Mouse (Mus musculus) embryo, embryonic 10 days (tissue): ENCODE results near the gene Igfn1.

Experiments
- DNase-seq: peaks from one replicate; pipeline ENCODE4 v3.0.0-alpha.2; 2015; ENCODE audit warnings: low spot score

Igfn1 gene

GRCm38 (mm10) chr1:136007211-136008158, 1.3 kb upstream of the Igfn1 start, which contains the start of gene Tmem9:
Gene Tmem9 (plus strand): TSS chr1:136008150.
- peak; percentile 90 for DNase-seq

- no peak for DNase-seq
These were observed 4.7 kb downstream of the Igfn1 start for GRCm38 (mm10) chr1:136001438-136001837.

- DNase-seq = no peak
These were observed 6.3 kb downstream of the Igfn1 start for GRCm38 (mm10) chr1:135999720-136000287.

GRCm38 (mm10) chr1:135997537-135997936, 8.6 kb downstream of the Igfn1 start:
- no peak for DNase-seq

GRCm38 (mm10) chr1:135993470-135993869, 12.7 kb downstream of the Igfn1 start:
- DNase-seq = no peak

GRCm38 (mm10) chr1:135989876-135990275, 16.3 kb downstream of the Igfn1 start:
- DNase-seq = no peak

- DNase-seq = no peak
These were observed 22.0 kb downstream of the Igfn1 start for GRCm38 (mm10) chr1:135984105-135984504.

DNA sequence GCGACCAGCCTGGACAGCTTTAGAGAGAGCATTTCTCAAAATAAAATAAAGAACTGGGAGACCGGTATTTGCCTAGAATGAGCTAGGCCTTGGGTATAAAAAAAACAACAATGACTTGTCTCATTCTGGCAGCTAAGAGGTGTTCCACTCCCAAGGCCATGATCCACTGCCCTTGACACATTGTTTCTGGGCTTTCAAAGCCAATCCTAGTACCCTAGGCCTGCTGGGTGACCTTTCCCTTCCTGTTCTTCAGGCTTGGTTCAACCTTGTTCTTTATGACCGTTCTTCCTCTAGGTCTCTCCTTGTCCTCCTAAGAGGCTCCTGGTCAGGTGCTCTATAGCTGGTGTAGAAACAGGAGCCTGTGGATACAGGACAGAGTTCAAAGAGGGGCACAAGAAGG, 33.6 kb downstream of the Igfn1 start:
- DNase-seq = no peak

- DNase-seq = no peak
These were observed 35.7 kb downstream of the Igfn1 start for GRCm38 (mm10) chr1:135970486-135970885.

GRCm38 (mm10) chr1:135967739-135968138, 38.4 kb downstream of the Igfn1 start:
- DNase-seq = no peak

- DNase-seq = no peak
These were observed 41.6 kb downstream of the Igfn1 start for GRCm38 (mm10) chr1:135964561-135964960.

DNA sequence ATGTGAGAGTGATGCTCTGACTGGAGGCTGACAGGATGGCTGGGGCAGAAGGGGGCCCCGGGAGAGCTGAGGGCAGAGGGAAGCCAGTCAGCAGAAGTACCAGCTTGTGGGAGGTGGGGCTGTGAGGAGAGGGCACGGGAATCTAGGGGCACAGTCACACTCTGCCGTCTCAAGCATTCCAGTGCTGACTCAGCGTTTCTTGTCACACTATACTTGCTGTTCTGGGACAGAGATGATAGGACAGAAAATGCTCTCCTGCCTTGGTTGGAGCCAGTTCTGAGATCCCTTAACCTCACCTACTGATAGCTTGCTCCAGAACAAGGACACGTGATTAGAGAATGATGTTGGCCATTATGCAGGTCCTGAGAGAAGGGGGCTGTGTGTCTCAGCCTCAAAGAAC, 43.0 kb downstream of the Igfn1 start:
- no peak for DNase-seq

GRCm38 (mm10) chr1:135958483-135958882, 47.7 kb downstream of the Igfn1 start:
- peak; percentile 68 for DNase-seq

GRCm38 (mm10) chr1:135948871-135949270, 57.3 kb downstream of the Igfn1 start:
- no peak for DNase-seq

- DNase-seq = no peak
These were observed 59.9 kb downstream of the Igfn1 start for GRCm38 (mm10) chr1:135946247-135946646.

DNA sequence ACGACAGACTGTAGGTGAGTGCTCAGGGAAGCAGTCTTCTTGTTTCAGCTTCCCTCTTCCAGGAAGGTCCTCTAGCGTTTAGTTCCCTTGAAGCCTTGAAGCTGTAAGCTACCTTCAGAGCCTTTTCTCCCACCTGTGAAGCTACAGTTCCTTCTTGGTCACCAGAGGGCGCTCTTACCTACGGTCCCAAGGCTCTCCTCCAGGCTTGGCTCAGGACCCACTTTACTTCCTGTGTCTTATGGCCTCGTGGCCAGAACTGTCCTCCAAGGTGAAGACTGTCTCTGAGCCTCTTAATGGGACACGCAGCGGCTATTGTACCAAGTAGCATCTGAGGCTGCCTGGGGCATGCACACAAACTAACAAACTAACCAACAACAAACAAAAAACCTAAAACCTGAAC, 60.4 kb downstream of the Igfn1 start:
- peak; percentile 80 for DNase-seq

GRCm38 (mm10) chr1:135944526-135945259, 61.4 kb downstream of the Igfn1 start:
- peak; percentile 90 for DNase-seq

DNA sequence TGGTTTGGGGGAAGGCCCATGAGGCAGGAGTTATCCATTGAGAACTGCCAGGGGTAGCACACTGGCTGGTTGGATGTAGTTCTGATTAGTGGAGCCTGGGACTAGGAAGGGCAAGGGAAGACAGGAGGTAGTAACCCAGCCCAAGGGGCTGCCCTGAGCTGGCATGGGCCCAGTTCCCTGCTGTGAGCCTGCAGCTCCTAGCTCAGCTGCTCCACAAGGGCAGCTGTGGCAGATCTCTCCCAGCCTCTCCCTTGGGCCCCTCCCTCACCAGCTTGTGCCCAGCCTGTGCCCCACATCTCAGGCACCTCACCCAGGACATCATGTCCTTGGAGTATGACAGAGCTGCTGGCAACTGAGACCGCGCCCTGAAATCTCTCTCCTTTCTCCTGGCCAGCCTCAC, 62.4 kb downstream of the Igfn1 start:
- DNase-seq = no peak

- no peak for DNase-seq
These were observed 64.0 kb downstream of the Igfn1 start for GRCm38 (mm10) chr1:135942116-135942515.

- no peak for DNase-seq
These were observed 64.7 kb downstream of the Igfn1 start for GRCm38 (mm10) chr1:135941259-135942006.

GRCm38 (mm10) chr1:135936091-135936490, 70.1 kb downstream of the Igfn1 start:
- DNase-seq = no peak
